Mouse (Mus musculus) c-Kit-negative CD71-positive TER-119-positive erythroid progenitor cells, embryonic 14.5 days (primary cell): ENCODE measurements around the gene Miox.

Source experiments
- DNase-seq: peaks from one replicate; pipeline ENCODE4 v3.0.0-alpha.2; 2013; ENCODE audit warnings: low read depth, low spot score

The Miox gene

GRCm38 (mm10) chr15:89363051-89363450 is 28.9 kb downstream of the Miox start:
- no peak for DNase-seq

DNA sequence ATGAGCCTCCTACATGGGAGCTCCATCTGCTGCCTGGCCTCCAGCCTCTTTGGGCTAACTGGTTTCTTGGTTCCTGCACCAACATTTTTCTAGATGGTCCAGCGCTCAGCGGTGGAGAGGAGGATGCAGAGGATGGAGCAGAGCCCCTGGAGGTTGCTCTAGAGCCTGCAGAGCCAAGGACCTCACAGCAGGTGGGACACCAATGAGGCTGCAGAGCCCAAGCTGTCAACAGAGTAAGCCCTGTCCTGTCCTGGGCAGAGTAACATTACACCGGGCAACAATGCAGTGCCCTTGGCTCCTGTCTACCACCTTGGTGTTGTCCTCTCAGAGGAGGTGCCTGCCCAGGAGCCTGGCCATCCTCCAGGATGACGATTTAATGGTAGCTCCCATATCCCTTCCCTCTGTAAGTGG is 30.9 kb downstream of the Miox start:
- no peak for DNase-seq

DNA sequence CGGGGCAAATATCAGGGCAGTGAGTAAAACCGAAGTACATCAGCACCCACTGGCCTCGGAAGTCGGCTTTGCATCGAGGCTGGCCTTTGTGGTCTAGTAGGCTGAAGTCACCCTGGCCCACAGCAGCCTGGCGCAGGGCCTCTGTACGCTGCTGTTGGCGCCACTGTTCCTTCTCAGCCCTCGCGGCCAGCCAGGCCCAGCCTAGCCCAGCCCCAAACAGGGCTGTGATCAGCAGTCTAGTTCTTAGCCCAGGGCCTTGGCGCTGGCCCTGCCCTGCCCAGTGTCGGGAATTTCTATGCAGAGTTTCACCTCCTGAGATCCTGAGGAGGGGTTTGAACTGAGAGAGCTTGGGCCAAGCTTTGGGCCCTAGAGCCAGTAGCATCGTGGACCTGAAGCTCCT is 37.9 kb downstream of the Miox start:
- no peak for DNase-seq

DNA sequence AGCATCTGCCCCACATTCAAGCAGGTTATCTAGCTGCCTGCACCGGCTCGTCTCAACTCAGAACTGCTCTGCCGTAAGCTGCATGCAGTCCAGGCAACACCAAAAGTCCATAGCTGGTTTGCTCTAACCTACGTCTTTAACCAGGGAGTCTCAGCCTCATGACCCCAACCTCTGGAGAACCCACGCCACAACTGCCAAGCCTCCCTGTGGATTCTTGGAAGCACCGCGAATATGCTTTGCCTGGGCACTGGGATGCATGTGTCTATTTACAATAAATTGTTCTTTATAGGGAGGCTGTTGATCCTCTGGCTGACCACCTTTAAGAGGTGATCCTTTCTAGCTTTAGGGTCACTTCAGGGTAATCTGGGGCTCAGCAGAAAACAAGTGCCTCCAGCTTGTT is 38.3 kb downstream of the Miox start:
- DNase-seq: no peak

DNA sequence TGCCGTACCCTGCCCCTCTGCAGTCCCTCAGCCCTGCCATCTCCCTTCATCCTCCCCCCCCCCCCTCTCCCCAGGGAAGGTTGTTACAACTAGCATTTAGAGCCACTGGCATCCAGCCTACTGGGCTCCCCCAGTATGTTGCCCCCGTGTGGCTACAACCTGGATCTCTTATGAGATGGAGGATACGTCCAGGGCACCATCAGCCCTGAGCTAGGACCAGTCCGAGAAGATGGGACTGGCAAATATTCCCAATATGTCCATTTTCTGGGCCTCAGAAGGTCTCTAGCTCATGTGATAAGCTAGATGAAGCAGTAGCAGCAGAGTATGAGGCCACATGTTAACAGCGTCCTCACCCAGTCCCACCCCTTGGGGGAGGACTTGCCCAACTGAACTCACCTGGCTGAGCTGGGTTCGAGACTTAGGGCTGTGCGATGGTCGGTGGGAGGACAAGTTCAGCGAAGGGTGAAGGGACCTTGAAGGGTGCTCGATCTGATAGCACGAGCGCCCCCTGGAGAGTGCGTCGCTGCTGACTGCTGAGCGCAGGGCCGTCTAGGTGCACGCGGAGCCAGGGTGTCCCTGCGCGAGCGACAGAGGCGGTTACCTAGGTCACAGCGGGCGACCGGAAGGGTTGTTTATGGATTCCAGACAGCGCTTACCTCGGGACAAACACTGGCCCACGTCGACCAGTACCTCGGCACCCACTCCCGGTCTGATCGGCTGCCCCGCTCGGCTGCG is 39.0 kb downstream of the Miox start:
- peak; percentile 68 for DNase-seq

DNA sequence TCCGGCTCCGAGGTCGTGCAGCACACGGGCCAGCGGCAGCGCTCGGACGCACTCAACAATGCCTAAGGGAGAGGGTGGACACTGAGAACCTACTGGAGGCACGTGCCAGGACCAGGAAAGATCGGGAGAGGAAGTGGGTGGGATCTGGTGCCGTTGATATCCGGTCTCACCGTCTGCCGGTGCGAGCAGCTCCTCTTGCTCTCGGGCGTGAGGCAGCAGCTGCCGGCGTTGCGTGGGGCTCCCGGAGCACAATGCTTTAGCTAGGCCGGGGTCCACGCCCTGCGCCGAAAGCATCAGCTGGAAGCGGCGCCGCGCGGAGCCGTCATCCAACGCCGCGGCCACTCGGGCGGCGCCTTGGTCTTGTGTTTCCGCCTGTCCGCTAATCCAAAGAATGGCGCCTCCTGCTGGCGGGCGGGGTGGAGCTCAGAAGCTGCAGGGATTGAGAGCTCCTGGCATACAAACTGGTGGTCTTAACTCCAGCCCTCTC is 39.6 kb downstream of the Miox start, which contains the start of gene Sco2:
TSS of gene Sco2 (minus strand) at position 85 of the 487 bp plus-strand sequence.
- peak; percentile 76 for DNase-seq

GRCm38 (mm10) chr15:89374340-89374739 is 40.1 kb downstream of the Miox start:
- no peak for DNase-seq

GRCm38 (mm10) chr15:89374801-89375534 is 40.8 kb downstream of the Miox start:
- no peak for DNase-seq

DNA sequence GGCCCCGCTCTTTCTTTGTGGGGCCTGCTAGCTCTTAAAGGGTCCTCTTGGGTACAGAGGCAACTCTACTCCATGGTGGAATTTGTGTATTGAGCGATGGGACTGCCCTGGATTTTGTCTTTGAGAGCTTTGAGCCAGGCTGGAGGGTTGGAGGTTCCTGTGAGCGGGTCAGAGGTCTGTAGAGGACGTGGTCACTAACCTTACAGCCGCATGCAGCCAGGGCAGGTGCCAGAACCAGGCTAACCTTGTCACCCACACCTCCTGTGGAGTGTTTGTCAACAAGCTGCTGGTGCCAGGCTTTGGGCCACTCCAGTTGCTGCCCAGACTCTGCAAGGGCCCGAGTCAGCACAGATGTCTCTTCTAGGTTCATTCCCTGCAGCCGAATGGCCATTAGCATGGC is 41.8 kb downstream of the Miox start:
- no peak for DNase-seq

DNA sequence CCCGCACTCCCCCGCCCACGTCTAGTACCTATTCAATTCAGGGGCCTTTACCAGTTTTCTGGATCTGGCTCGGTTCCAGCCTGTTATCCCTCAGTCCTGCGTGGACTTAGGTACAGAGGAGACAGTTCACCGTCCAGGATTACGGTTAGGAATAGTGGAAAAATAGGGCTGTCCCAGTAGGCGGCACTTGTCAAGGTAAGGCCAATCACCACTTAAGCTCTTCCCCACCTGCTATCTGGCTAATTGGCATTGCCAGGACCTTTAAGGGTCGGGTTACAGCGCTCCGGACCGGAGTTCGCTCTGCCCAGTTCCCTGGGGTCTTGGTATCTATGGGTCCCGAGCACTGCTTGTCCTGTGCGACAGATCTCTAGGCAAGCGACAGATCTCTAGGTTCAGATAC is 42.8 kb downstream of the Miox start, which contains the start of gene Tymp:
TSS of gene Tymp (minus strand) at position 83 of the 400 bp plus-strand sequence.
- no peak for DNase-seq

GRCm38 (mm10) chr15:89377362-89377761 is 43.2 kb downstream of the Miox start:
- no peak for DNase-seq

- DNase-seq: no peak
Measured at GRCm38 (mm10) chr15:89377938-89378828, 44.0 kb downstream of the Miox start.

GRCm38 (mm10) chr15:89378831-89379401 is 44.7 kb downstream of the Miox start, which contains the start of gene Odf3b:
Gene Odf3b (minus strand): TSS chr15:89379282.
- no peak for DNase-seq

DNA sequence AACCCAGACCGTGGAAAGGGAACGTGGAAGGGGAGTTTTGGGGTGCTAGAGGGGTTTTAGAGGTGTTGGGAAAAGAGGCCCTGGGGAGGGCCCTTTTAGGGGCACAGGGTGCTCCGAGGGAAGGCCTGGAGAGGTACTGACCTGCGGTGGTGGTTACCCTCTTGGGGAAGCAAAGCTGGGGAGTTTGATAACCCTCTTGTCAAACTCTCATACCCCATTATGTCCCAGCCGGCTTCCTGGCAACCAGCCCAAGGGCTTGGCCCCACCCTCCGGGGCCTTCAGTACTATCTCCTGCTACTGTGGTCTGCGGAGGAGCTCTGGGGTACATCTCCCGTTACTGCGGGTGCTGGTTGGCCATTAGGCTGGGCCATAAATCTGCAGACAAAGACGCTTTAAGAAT is 45.2 kb downstream of the Miox start:
- no peak for DNase-seq

GRCm38 (mm10) chr15:89384617-89385016 is 50.4 kb downstream of the Miox start, which contains the start of gene Klhdc7b:
Gene Klhdc7b (plus strand): TSS chr15:89384917.
- DNase-seq: no peak
